Mouse (Mus musculus) C2C12 (cell line): ENCODE measurements around the gene Park7. TPM values are rescaled to one million over a fixed set of nuclear protein-coding genes. Genes with fewer than 3 reads are reported as not detected.

Experiments
- H3K27me3 ChIP-seq: one replicate; pipeline ENCODE4 v1.6.1; 2011; ENCODE audit not compliant: control insufficient read depth, insufficient read depth, insufficient read length
- H3K36me3 ChIP-seq: one replicate; pipeline ENCODE4 v1.6.1; 2011; ENCODE audit not compliant: control insufficient read depth, insufficient read depth
- H3K4me3 ChIP-seq: one replicate; pipeline ENCODE4 v1.5.1; 2011; ENCODE audit warnings: mild to moderate bottlenecking, control low read depth; ENCODE audit not compliant: poor library complexity, insufficient read depth, severe bottlenecking
- H3K79me2 ChIP-seq: one replicate; pipeline ENCODE4 v1.6.1; 2011; ENCODE audit not compliant: control insufficient read depth, insufficient read depth
- H3K79me3 ChIP-seq: one replicate; pipeline ENCODE4 v1.6.1; 2011; ENCODE audit warnings: low read depth, control low read depth
- H3ac ChIP-seq: one replicate; pipeline ENCODE3; 2011; ENCODE audit warnings: low read depth; ENCODE audit not compliant: control insufficient read depth, insufficient read length
- CEBPB ChIP-seq: IDR thresholded peaks from one replicate; pipeline ENCODE4 v1.6.1; 2011; ENCODE audit warnings: low read depth, mild to moderate bottlenecking, control low read depth, moderate library complexity
- CTCF ChIP-seq: IDR thresholded peaks from one replicate; pipeline ENCODE4 v1.5.1; 2011; ENCODE audit not compliant: control insufficient read depth, insufficient read depth, insufficient read length
- FOSL1 ChIP-seq: IDR thresholded peaks from one replicate; pipeline ENCODE4 v1.8.0; 2011; ENCODE audit warnings: mild to moderate bottlenecking, low read length; ENCODE audit not compliant: poor library complexity, insufficient read depth, severe bottlenecking
- MAX ChIP-seq: IDR thresholded peaks from one replicate; pipeline ENCODE4 v1.6.1; 2011; ENCODE audit warnings: mild to moderate bottlenecking, control low read depth
- MYOD1 ChIP-seq: IDR thresholded peaks from one replicate; pipeline ENCODE4 v1.6.1; 2011; ENCODE audit warnings: low read depth; ENCODE audit not compliant: control insufficient read depth, insufficient read length
- MYOG ChIP-seq: IDR thresholded peaks from one replicate; pipeline ENCODE4 v1.6.1; 2011; ENCODE audit not compliant: control insufficient read depth, insufficient read length; ENCODE audit errors: extremely low read depth
- USF1 ChIP-seq: IDR thresholded peaks from one replicate; pipeline ENCODE4 v1.6.1; 2011; ENCODE audit warnings: low read depth, mild to moderate bottlenecking, control low read depth, moderate library complexity
- polyA plus RNA-seq: library from polyadenylated mRNA; unstranded; fragments of >200 nt; fragmentation: generic; extraction: Trizol; gene quantifications from one replicate; pipeline ENCODE4 v1.2.1, GENCODE M21; 2012; ENCODE audit warnings: missing spikeins

Park7 gene
- polyA plus RNA-seq, 1 experiment, result 323 TPM

DNA sequence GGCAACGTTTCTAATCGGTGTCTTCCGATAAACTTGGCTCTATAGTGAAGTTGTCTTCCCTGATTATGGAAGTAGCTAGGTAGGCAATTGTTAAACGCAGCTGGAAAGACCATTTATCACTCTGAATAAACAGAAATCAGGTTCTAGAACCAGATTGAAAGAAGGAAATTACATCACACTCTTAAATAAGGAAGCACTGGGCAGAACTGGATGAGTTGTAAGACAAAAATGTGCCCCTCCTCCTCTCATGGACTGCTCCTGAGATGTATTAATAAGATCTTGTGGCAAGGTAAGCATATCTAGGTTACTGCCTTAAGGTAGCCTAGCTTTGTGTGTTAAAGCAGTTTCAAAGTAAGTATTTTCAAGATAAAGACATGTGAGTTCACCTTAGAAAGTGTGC is 53.7 kb downstream of the Park7 start:
- H3K79me3 ChIP-seq, result peaks cover 96% of the 10 kb centered on the region
- H3K79me2 ChIP-seq, result peaks cover 100% of the 10 kb centered on the region
- no peaks in the 10 kb centered on the region for H3K27me3 ChIP-seq
- peaks cover 76% of the 10 kb centered on the region for H3K36me3 ChIP-seq
- no peak overlapping the region for H3ac ChIP-seq
- H3K4me3 ChIP-seq, result no peak overlapping the region
- no peak for TF ChIP-seq MYOG
- no peak for TF ChIP-seq USF1
- TF ChIP-seq CEBPB, result peak; percentile 27
- no peak for TF ChIP-seq CTCF

DNA sequence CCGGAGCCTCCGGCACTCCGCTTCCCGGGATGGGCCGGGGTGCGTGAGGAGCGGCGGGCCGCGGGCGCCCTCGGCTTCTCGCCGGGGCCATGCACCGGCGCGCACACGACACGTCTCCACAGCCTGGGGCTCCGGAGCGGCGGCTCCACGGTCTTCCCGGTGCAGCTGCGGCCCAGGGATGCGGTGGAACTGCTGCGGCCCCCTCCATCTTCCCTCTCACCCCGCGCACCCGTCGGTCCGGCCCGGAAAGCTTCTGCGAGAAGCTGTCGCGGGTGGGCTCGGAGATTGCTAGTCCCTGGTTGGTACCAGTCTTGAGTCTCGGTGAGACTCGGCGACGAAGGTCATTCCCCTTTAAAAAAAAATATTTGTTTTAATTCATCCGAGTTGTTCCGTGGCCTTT is 58.9 kb downstream of the Park7 start:
- Histone ChIP-seq H3K4me3 (peak overlapping the region; percentile 74), H3ac (peak overlapping the region; percentile 74), H3K79me3 (peaks cover 52% of the 10 kb centered on the region), H3K79me2 (peaks cover 56% of the 10 kb centered on the region), H3K36me3 (peaks cover 30% of the 10 kb centered on the region), H3K27me3 (no peaks in the 10 kb centered on the region)
- TF ChIP-seq CEBPB (no peak), MAX (no peak), FOSL1 (no peak), CTCF (no peak), MYOG (no peak)

DNA sequence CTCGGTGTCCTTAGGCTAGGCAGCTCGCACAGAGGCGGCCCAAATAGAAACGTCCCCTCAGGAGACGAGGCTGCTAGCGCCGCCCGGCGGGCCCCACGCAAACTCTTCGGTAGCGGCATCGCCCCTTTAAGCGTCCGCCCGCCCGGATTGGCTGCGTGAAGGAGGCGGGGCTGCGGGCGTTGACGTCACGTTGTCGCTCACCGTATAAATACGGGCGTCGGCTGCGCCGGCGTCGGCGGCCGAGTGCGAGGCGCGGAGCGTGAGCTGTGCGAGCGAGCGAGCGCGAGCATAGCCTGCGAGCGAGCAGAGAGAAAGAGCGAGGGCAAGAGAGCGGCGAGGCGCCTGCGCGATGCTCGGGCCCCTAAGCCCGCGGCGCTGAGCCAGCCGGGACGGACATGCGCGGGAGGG is 59.4 kb downstream of the Park7 start:
- peaks cover 27% of the 10 kb centered on the region for H3K36me3 ChIP-seq
- H3K4me3 ChIP-seq, result peak overlapping the region; percentile 74

DNA sequence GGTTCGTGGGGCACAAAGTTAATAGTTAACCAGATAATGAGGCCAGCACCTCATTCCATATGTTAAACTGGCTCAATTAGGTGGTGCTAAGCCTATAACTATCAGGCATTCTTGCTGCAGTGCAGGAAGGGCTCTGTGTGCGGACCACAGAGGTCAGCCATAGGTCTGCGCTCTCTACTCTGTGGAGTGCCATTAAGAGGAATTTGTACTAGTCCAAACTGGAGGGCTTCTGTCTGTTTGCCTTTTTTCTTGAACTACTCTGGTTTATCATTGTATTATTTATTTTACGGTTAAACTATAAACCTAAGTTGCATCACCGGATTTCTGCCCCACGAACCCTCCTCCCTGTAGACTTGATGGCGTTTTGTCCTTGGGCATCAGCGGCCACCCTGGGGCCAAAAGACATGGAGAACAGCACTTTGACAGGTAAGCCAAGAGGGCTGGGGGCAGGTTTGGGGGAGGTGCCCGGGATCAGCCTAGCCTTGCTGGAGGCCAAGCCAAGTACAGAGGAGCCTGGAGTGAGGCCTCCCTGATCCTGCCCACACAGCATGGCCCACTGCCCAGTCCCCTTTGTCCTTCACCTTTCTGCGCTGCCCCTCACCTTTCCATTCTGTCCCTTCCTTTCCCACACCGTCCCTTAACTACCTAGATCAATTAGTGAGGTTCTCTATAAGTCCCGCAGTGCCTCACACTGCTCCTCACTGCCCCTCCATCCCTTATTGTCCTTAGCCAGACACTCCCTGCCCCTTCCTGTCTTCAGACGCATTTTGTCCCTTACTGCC is 60.4 kb downstream of the Park7 start, which contains the start of gene Errfi1:
Errfi1 (plus strand) TSS at position 240 of the 782 bp plus-strand sequence.
- Histone ChIP-seq H3K79me3 (peaks cover 37% of the 10 kb centered on the region), H3K79me2 (peaks cover 41% of the 10 kb centered on the region), H3K4me3 (peak within 1 kb of the TSS; percentile 74), H3K36me3 (peaks cover 24% of the 10 kb centered on the region), H3K27me3 (no peaks in the 10 kb centered on the region), H3ac (no peak within 1 kb of the TSS)
- TF ChIP-seq USF1, result no peak
- TF ChIP-seq MAX, result no peak
- TF ChIP-seq MYOD1, result no peak
- TF ChIP-seq MYOG, result no peak
- no peak for TF ChIP-seq CTCF
- TF ChIP-seq FOSL1, result no peak
- no peak for TF ChIP-seq CEBPB

More for the DNA sequence above, 59.4 kb downstream of the Park7 start:
- no peak for TF ChIP-seq USF1
- peak; percentile 77 for TF ChIP-seq MAX
- no peak for TF ChIP-seq MYOG
- no peak for TF ChIP-seq CEBPB
- peak; percentile 54 for TF ChIP-seq CTCF
- no peak for TF ChIP-seq MYOD1
- TF ChIP-seq FOSL1, result no peak
- peaks cover 51% of the 10 kb centered on the region for H3K79me2 ChIP-seq
- peaks cover 47% of the 10 kb centered on the region for H3K79me3 ChIP-seq
- H3K27me3 ChIP-seq, result no peaks in the 10 kb centered on the region
- peak overlapping the region; percentile 74 for H3ac ChIP-seq

DNA sequence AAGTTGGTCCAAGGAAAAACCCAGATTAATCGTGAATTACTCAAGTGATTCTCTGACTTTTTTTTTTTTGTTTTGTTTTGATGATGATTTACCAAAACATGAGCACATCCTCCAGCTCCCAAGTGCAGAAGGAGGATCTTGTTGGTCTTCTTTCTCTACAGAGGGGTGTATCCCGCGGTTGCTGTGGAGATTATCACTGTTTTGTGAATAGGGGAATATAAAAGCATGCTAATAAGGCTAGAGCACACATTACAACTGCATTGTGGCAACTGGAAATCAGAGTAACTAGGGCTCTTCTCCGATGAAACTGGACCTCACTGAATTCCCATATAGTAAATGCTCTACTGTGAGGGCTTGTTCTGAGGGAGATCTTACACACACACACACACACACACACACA is 61.8 kb downstream of the Park7 start:
- Histone ChIP-seq H3K36me3 (peaks cover 10% of the 10 kb centered on the region), H3K27me3 (no peaks in the 10 kb centered on the region), H3K79me3 (peaks cover 23% of the 10 kb centered on the region), H3K4me3 (no peak overlapping the region), H3ac (no peak overlapping the region), H3K79me2 (peaks cover 27% of the 10 kb centered on the region)
- TF ChIP-seq CTCF (no peak), MAX (no peak), MYOG (no peak), USF1 (no peak), FOSL1 (no peak), MYOD1 (no peak), CEBPB (no peak)
